Mouse (Mus musculus) embryonic facial prominence, embryonic 15.5 days (tissue): ENCODE measurements at regions not wholly inside any gene's neighbourhood (a gene's known extent, or its start where the extent isn't known, plus 50 kb on each side); places are given as distances from the start of the nearest gene placed in this dataset.

Source experiments
- ATAC-seq: fragments of 200-750 bp; cut with Nextera tagmentation; 2 replicates; pipeline ENCODE4 v1.8.0; 2017; ENCODE audit warnings: low read depth, moderate TSS enrichment; ENCODE audit not compliant: insufficient number of reproducible peaks, low FRiP score, low TSS enrichment
- H3K27ac ChIP-seq: fragments of 300-500 bp; sonication (generic); replicated peaks from 2 replicates; pipeline ENCODE4 v1.5.1; 2015; ENCODE audit warnings: mild to moderate bottlenecking, inconsistent platforms
- H3K27me3 ChIP-seq: fragments of 300-500 bp; sonication (generic); 2 replicates; pipeline ENCODE4 v1.6.1; 2015; ENCODE audit warnings: inconsistent platforms
- H3K36me3 ChIP-seq: fragments of 300-500 bp; sonication (generic); 2 replicates; pipeline ENCODE4 v1.6.1; 2015; ENCODE audit warnings: mild to moderate bottlenecking, inconsistent platforms
- H3K4me1 ChIP-seq: fragments of 300-500 bp; sonication (generic); 2 replicates; pipeline ENCODE4 v1.6.1; 2015; ENCODE audit warnings: inconsistent platforms
- H3K4me2 ChIP-seq: fragments of 300-500 bp; sonication (generic); replicated peaks from 2 replicates; pipeline ENCODE4 v1.6.1; 2015; ENCODE audit warnings: mild to moderate bottlenecking, inconsistent platforms
- H3K4me3 ChIP-seq: fragments of 300-500 bp; sonication (generic); replicated peaks from 2 replicates; pipeline ENCODE4 v1.5.1; 2015; ENCODE audit warnings: mild to moderate bottlenecking, inconsistent platforms
- H3K9ac ChIP-seq: fragments of 300-500 bp; sonication (generic); 2 replicates; pipeline ENCODE4 v1.6.1; 2015; ENCODE audit warnings: inconsistent platforms
- H3K9me3 ChIP-seq: fragments of 300-500 bp; sonication (generic); replicated peaks from 2 replicates; pipeline ENCODE4 v1.6.1; 2016; ENCODE audit warnings: inconsistent platforms
- WGBS: fragments of 180-500 bp; shearing (Covaris S2); methylation state at CpG from one replicate; pipeline ENCODE4 v1.1.7; 2015; 5-methylcytosine and 5-hydroxymethylcytosine counted together

DNA sequence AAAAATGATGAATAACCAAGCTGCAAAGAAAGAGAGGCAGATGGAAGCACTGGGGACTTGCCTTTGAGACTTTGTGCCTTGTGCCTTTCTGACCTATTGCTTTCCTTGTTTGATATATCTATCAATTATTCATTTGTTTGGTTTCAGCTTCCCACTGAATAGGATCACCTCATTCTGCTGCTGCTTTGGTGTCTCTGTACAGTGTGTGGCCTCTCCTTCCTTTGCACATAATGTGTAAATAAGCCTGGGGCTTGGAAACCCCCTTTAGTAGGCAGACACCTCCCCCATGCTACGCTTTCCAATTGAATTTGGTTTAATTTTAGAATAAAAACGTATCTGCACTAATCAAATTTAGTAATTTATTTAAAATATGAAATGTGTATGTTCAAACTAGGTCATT lies 112.8 kb upstream of the Cwc22 start:
- H3K36me3 ChIP-seq = no peaks in the 10 kb centered on the region
- 73% methylated on average over 2 of the region's 2 CpGs for WGBS
- H3K4me1 ChIP-seq = no peaks in the 10 kb centered on the region
- no peak overlapping the region for H3K27ac ChIP-seq
- H3K27me3 ChIP-seq = no peaks in the 10 kb centered on the region
- no peak for ATAC-seq
- no peak overlapping the region for H3K4me3 ChIP-seq
- no peak overlapping the region for H3K9ac ChIP-seq
- H3K9me3 ChIP-seq = no peaks in the 10 kb centered on the region
- no peak overlapping the region for H3K4me2 ChIP-seq

GRCm38 (mm10) chr2:78053910-78054309 lies 107.7 kb upstream of the Cwc22 start:
- Histone ChIP-seq H3K4me1 (peaks cover 6% of the 10 kb centered on the region), H3K9me3 (no peaks in the 10 kb centered on the region), H3K36me3 (no peaks in the 10 kb centered on the region), H3K9ac (no peak overlapping the region), H3K4me2 (no peak overlapping the region), H3K27ac (no peak overlapping the region), H3K4me3 (no peak overlapping the region), H3K27me3 (no peaks in the 10 kb centered on the region)
- WGBS = 54% methylated on average over 3 of the region's 3 CpGs
- ATAC-seq = no peak

DNA sequence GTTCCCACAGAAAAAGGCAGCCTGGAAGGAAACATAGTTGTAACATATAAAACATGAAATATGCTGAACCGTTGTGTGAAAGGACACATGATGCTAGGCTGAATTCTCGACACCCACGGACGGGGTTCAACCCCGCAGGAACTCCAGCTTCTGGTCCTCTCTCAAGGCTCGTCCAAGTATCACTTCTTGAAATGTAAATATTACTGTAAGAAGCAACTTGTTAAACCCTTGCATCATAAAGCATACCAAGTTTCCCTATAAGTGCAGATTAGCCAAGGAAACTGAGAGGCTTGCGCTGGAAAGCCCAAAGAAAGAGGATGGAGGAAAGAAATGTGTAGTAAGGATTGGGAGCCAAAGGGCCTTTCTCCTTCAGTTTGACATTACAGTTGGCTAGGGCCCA lies 104.4 kb upstream of the Cwc22 start:
- no peaks in the 10 kb centered on the region for H3K9me3 ChIP-seq
- no peak overlapping the region for H3K4me2 ChIP-seq
- no peak overlapping the region for H3K9ac ChIP-seq
- peaks cover 12% of the 10 kb centered on the region for H3K4me1 ChIP-seq
- no peaks in the 10 kb centered on the region for H3K36me3 ChIP-seq
- H3K4me3 ChIP-seq = no peak overlapping the region
- H3K27me3 ChIP-seq = peaks cover 5% of the 10 kb centered on the region; the same call in 1 of the 2 replicates
- no peak for ATAC-seq
- WGBS = 89% methylated on average over 7 of the region's 7 CpGs
- H3K27ac ChIP-seq = no peak overlapping the region

DNA sequence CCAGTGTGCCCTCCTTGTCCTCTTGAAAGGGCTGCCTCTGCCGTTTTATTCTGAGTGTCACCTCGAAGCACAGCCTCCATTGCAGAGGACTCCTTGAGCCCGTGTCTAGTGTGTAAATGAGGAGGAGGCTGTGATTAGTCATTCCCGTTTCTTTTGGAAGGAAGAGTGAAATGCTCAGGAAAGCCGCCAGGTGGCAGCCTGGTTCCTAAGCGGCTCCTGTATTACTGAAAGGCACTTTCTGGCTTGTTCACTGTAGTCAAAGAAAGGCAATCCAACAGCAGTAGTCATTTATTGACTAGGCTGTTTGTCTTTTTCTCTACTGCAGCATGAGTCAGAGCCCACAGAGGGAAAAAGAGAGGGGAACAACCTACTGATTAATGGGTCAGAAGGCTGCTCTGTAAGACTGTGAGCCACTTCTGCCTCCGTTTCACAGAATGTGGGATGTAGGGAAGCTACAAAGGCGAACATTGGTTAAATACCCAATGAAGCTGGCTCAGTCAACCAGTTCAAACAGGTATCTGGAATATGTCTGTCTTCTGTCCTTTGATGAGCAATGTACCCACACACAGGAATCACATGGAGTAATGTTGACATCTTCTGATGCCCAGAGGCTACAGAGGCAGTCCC lies 103.2 kb upstream of the Cwc22 start:
- Histone ChIP-seq H3K36me3 (no peaks in the 10 kb centered on the region), H3K27ac (no peak overlapping the region), H3K4me1 (peaks cover 12% of the 10 kb centered on the region), H3K9ac (no peak overlapping the region), H3K4me2 (peak overlapping the region; percentile 45), H3K9me3 (no peaks in the 10 kb centered on the region), H3K27me3 (peaks cover 5% of the 10 kb centered on the region; the same call in 1 of the 2 replicates), H3K4me3 (peak overlapping the region; percentile 20; the same call in 1 of the 2 replicates)
- ATAC-seq = peak; percentile 67
- 20% methylated on average over 8 of the region's 8 CpGs for WGBS

DNA sequence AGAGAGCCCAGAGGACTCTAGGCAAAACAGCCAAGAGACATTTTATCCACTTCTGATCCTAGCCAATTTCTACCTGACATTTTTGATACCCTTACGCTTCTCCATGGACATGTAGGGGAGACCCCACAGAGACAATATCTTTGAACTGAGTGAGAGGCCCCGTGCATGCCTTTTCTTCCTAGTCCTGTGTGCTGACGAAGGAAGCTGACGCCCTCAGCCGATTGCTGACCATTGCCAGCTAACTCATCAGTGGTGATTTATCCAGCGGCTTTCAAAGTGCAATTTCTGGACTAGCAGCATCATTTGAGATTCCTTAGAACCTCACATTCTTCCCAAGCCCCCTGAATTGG lies 102.5 kb upstream of the Cwc22 start:
- peak overlapping the region; percentile 20; the same call in 1 of the 2 replicates for H3K4me3 ChIP-seq
- peaks cover 5% of the 10 kb centered on the region; the same call in 1 of the 2 replicates for H3K27me3 ChIP-seq
- H3K9me3 ChIP-seq = no peaks in the 10 kb centered on the region
- H3K4me1 ChIP-seq = peaks cover 12% of the 10 kb centered on the region
- WGBS = 59% methylated on average over 6 of the region's 6 CpGs
- ATAC-seq = no peak
- peak overlapping the region; percentile 45 for H3K4me2 ChIP-seq
- H3K9ac ChIP-seq = no peak overlapping the region; the same call in 1 of the 2 replicates
- no peaks in the 10 kb centered on the region for H3K36me3 ChIP-seq
- H3K27ac ChIP-seq = no peak overlapping the region

- peaks cover 5% of the 10 kb centered on the region; the same call in 1 of the 2 replicates for H3K27me3 ChIP-seq
- H3K9ac ChIP-seq = no peak overlapping the region
- H3K36me3 ChIP-seq = no peaks in the 10 kb centered on the region
- H3K4me1 ChIP-seq = peaks cover 12% of the 10 kb centered on the region
- H3K4me3 ChIP-seq = 0 out of 2 replicates have a peak overlapping the region, but pooled peaks have one; percentile 20
- no peak overlapping the region for H3K27ac ChIP-seq
- 37% methylated on average over 11 of the region's 11 CpGs for WGBS
- no peaks in the 10 kb centered on the region for H3K9me3 ChIP-seq
- ATAC-seq = no peak
- peak overlapping the region; percentile 45; the same call in 1 of the 2 replicates for H3K4me2 ChIP-seq
Observed at GRCm38 (mm10) chr2:78048030-78048705, 102.0 kb upstream of the Cwc22 start.

DNA sequence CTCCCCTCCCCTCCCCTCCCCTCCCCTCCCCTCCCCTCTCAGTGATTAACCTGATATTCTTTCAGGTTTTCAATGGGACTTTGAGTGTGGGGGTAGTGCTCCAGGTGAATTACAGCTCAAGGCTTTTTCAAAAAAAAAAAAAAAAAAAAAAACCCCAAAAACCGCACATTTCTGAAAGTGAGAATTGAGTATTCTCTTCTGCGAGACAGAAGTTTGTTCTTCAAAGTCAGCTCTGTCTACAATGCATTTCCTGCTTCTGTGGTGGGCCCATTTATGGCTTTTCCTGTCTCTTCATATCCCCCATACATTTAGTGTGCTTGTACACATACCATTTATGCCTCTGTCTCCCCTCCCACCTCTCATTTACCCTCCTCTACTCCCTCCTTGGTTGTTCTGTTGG lies 81.1 kb upstream of the Cwc22 start:
- H3K36me3 ChIP-seq = no peaks in the 10 kb centered on the region
- no peak for ATAC-seq
- no peak overlapping the region for H3K9ac ChIP-seq
- 0 out of 2 replicates have a peak, but pooled peaks cover 5% of the 10 kb centered on the region for H3K9me3 ChIP-seq
- no peaks in the 10 kb centered on the region for H3K4me1 ChIP-seq
- 47% methylated on average over 2 of the region's 2 CpGs for WGBS
- H3K4me3 ChIP-seq = no peak overlapping the region
- H3K4me2 ChIP-seq = no peak overlapping the region
- H3K27ac ChIP-seq = no peak overlapping the region
- no peaks in the 10 kb centered on the region for H3K27me3 ChIP-seq

DNA sequence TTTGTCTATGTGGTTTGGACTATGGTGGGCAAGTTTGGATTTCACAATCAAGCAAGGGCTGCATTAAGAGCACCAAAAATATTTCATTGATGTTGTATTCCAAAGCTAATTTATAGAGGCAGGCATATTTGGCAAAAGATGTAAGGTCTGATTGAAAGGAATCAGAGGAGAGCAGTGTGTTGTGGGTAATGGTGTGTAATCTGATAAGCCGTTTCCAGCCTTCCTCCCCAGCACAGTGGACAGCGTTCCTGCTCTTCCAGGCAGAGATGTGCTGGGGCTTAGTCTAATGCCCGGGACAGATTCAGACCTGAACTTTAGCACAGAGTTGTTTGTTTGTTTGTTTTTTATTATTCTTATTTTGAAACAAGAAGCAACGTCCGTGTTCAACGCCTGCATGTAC lies 80.6 kb upstream of the Cwc22 start:
- Histone ChIP-seq H3K36me3 (no peaks in the 10 kb centered on the region), H3K4me2 (no peak overlapping the region), H3K4me3 (no peak overlapping the region), H3K27me3 (no peaks in the 10 kb centered on the region), H3K9ac (no peak overlapping the region), H3K4me1 (no peaks in the 10 kb centered on the region), H3K9me3 (0 out of 2 replicates have a peak, but pooled peaks cover 5% of the 10 kb centered on the region), H3K27ac (no peak overlapping the region)
- 18% methylated on average over 6 of the region's 6 CpGs for WGBS
- no peak for ATAC-seq

DNA sequence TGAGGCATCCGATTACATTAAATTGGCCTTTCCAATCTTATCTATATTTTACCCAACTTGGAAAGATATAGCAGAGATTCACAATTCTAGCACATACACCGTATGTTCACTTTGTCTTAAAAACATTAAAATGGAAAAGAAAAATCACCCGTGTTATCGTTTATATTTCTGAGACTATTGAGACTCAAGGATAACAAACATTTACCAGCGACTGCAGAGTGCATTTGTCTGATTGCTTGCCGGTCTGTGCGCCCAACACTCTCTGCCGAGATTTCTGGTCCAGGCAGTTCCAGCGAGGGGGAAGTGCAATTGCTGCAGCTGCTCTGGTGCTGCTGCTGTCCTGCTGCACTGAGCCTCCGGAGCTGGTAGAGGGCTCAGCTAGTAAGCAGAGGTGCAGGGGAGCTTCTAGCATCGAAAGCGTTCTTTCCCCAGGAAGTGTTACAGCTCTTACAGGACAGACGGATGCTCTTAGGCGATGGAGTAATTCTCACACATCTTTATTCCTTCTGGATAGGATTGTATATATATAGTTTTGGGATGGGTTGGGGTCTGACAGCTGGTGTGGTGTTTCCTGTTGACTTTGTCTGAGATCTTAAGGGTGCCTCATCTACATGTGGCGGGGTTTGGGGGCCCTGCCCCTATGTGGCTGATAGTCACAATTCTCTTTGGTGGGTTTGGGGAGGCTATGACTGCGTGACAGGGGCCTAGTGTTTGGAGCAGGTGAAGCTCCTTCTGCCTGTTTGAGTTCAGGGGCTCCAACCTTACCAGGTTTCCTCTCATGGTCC lies 79.7 kb upstream of the Cwc22 start:
- Histone ChIP-seq H3K9ac (no peak overlapping the region), H3K36me3 (no peaks in the 10 kb centered on the region), H3K4me2 (no peak overlapping the region), H3K27me3 (no peaks in the 10 kb centered on the region), H3K4me3 (no peak overlapping the region), H3K4me1 (no peaks in the 10 kb centered on the region), H3K9me3 (0 out of 2 replicates have a peak, but pooled peaks cover 5% of the 10 kb centered on the region), H3K27ac (no peak overlapping the region)
- ATAC-seq = no peak
- 63% methylated on average over 16 of the region's 16 CpGs for WGBS

- no peak overlapping the region for H3K9ac ChIP-seq
- no peak overlapping the region for H3K4me2 ChIP-seq
- no peaks in the 10 kb centered on the region for H3K36me3 ChIP-seq
- no peak for ATAC-seq
- H3K4me3 ChIP-seq = no peak overlapping the region
- WGBS = 62% methylated on average over 1 of the region's 1 CpGs
- H3K9me3 ChIP-seq = 0 out of 2 replicates have a peak, but pooled peaks cover 5% of the 10 kb centered on the region
- no peaks in the 10 kb centered on the region for H3K4me1 ChIP-seq
- H3K27me3 ChIP-seq = no peaks in the 10 kb centered on the region
- H3K27ac ChIP-seq = no peak overlapping the region
Observed at GRCm38 (mm10) chr2:78024981-78025565, 78.9 kb upstream of the Cwc22 start.
